Mouse (Mus musculus): Measurements from ENCODE around the gene Scaper.
A peak's percentile ranks its signal among the peaks of the same experiment; 100 is the strongest.

The Scaper gene

DNA sequence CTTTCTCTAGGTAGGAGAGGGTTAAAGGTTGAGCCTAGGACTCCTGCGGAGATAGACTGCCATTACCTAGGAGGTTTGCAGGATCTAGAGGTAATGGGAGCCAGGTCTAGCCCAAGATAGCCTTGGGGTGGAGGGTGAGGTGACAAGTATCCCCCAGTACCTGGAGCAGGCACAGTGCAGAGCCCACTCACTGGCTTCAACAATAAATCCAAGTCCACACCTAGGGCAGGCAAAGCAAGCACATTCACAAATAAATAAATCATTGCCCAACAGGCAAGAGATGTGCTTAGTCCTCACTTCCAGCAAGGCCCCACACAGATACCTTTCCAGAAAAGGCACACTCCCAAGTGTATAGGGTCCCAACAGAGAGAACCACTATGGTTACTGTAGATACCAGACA is 398.9 kb downstream of the Scaper start:
- DNase-seq, result no peak

DNA sequence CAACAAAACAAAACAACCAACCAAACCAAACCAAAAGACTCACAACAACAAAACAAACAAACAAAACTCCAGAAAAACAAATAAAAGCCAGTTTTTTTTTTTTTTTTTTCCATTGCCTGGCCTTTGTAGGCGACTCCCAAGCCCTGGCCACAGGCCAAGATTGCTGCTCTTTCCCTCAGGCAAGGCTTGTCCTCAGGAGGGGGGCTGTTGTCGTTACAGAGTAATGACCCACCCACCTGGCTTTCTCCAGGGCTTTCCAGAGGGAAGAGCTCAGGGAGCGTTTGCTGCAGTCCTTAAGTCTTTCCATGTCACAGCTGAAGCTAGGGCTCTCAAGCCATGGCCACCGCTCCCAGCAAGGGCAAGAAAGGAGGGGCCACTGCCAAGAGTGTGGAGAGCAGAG is 399.5 kb downstream of the Scaper start, which contains the start of gene Isl2:
Isl2 (plus strand) TSS at position 296 of the 400 bp plus-strand sequence.
- no peak for DNase-seq

DNA sequence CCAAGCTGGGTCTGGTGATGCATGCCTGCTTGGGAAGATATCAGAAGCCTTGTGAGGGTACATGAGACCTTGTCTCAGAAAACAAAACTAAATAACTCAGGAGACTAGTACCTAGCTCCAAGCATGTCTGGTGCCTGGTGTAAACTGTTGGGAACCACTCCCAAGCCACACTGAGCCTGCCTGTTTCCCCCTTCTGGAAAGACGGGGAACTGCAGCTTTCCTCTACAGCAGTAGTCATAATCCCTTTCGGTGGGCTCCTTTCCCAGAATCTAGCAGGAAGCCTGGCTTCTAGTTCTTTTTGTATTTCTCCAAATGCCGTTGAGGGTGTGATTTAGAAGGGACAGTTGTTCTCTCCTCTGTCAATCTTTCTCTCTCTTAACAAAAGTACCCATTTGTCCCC is 402.0 kb downstream of the Scaper start:
- DNase-seq, result no peak

DNA sequence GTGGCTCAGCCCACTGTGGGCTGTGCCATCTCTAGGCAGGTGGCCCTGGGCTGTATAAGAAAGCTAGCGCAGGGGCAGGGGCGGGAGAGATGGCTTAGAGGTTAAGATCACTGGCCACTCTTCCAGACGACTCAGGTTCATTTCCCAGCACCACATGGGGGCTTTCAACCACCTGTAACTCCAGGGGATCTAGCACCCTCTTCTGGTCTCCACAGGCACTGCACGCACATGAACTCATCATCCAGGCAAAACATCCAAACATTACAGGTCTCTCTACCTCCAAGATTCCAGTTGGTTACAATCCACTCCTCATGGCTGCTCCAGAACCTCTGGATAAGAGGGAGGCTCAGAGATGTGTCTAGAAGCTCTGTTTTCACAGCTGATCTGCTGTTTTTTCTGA is 412.2 kb downstream of the Scaper start:
- DNase-seq, result no peak

DNA sequence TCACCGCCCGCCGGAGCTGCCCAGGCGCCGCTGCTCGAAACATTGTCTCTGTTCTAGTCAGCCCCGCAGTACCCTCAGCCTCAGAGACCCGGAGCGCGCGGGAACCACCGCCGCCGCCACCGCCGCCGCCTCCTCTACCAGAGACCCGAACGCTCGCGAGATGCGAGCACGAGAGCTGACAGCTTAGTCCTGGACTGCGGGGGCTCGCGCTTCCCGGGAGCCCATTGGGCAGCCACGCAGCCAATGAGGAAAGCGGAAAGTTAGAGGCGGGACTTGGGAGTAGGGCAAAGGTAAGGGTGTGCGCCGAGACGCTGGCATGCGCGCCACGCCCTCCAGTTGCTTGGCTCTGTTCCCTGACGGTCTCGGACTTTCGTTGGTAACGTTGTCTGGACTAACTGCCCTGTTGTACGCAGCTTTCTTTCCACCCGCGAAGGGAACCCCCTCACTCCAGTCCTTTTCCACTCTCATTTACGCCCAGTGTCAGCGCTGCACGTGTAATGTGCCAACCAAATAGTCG is 425.8 kb downstream of the Scaper start, which contains the start of gene Etfa:
Etfa (minus strand) TSS at position 217 of the 517 bp plus-strand sequence.
- DNase-seq, result peak; percentile 96

DNA sequence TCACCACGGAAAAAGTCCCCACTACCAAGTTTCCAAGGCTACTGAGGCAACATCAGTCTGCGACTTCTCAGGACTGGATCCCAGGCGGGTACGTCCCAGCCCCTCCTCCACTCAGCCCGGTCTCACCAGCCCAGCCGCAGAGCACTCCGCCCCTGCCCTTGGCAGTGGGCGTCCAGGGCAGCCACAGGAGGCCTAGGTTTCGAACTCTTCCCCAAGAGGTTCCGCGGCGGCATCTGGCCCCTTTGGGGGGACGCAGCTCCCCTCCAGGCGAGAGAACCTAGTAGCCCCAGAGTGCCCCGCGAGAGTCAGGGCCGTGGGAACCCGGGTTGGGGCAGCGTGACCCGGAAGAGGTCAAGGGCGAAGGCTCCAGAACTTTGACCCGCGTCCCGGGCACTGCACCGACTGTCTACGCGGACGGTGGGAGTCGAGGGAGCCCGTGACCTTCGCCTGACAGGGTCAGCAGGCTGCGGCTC is 426.4 kb downstream of the Scaper start:
- peak; percentile 26 for DNase-seq

DNA sequence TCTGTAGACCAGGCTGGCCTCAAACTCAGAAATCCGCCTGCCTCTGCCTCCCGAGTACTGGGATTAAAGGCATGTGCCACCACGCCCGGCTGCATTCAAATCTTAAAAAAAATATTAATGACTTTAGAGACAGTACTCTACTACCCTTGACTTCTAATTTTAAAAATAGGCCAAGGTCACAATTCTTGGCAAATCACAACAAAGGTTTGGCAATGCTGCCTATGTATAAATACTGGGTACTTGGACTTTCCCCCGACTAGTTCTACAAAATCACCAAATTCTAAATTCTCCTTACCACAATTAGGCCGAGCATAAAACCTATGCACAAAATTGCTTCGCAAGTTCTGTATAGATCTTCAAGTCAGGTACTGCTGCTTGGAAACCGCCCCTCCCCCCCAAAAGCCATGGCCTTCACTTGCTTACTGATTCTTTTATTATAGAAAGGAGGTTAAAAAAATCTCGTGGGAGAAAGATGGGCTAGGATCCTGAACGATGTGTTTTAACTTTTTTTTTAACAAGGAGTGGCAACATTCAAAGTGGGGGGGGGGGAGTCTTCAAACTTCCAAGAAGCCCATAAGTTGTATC is 427.2 kb downstream of the Scaper start:
- no peak for DNase-seq

DNA sequence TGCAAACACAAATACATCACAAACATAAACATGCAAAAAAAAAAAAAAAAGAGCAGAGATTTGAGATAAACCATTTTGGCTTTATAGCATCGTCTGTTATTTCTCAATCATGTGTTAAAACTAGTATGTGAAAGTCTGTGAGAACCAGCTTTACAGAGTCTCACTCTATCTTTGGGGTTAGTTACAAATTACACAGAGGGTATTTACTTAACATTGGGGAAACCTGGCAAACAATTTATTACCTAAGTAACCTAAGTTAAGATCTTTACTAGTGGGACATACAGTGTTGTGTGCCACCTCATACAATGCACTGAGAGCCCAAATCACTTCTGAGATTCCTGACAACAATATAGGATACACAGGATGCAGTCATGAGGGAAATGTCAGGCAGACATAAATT is 428.2 kb downstream of the Scaper start:
- DNase-seq, result no peak

DNA sequence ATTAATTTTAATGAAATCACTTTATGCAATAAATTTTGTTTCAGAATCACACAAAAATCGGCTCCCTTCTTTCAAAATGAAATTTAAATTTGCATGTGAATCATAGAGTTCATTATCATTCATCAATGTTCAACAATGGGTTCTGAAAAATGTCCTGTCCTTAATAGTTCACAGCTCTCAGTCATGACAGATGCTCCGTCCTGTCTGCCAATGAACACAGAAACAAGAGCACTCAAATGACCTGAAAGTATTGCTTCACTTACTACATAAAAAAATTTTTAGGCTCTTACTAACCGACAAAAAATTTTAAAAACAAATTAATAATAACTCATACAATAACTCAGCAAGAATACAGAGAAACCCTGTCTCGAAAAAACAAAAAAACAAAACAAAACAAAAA is 429.2 kb downstream of the Scaper start:
- no peak for DNase-seq

DNA sequence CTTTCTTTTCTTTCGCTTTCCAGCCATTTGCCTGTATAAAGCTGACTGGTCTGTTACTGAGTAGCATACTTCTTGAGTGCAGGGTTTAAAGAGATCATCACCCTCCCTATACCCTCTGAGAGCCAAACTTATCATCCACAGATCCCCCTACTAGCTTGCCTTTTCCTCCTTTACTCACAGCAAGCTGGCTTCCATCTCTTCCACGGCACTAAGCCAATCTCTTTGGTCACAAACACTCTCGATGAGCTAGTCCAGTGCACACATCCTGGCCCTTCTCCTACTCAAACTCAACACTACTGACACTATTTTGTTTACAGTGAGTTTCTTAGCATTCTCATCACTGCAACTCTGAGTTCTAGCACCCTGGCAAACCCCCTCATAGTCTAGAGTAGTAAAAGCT is 430.0 kb downstream of the Scaper start:
- DNase-seq, result no peak
